Mouse (Mus musculus) neural tube, embryonic 14.5 days (tissue): Measurements from ENCODE around the gene Dmbt1. TPM values are rescaled to one million over a fixed set of nuclear protein-coding genes. Genes with fewer than 3 reads are reported as not detected.
"Not testable (repeated sequence)": the region's sequence is repeated elsewhere in the genome, so short reads cannot be mapped to it uniquely, and the experiment has no call there.

Experiments used
- ATAC-seq: fragments of 200-750 bp; cut with Nextera tagmentation; 2 replicates; pipeline ENCODE4 v1.8.0; 2017; ENCODE audit warnings: low read depth, mild to moderate bottlenecking, moderate TSS enrichment, moderate library complexity
- H3K27ac ChIP-seq: fragments of 300-500 bp; sonication (generic); 2 replicates; pipeline ENCODE4 v1.5.1; 2014; ENCODE audit warnings: low read depth, mild to moderate bottlenecking, control low read depth, low read length, moderate library complexity, mixed read lengths
- H3K27me3 ChIP-seq: fragments of 300-500 bp; sonication (generic); 2 replicates; pipeline ENCODE4 v1.6.1; 2014; ENCODE audit warnings: low read length; ENCODE audit not compliant: control insufficient read depth, insufficient read depth
- H3K36me3 ChIP-seq: fragments of 300-500 bp; sonication (generic); 2 replicates; pipeline ENCODE4 v1.6.1; 2014; ENCODE audit warnings: low read length, mixed read lengths; ENCODE audit not compliant: control insufficient read depth, insufficient read depth
- H3K4me1 ChIP-seq: fragments of 300-500 bp; sonication (generic); 2 replicates; pipeline ENCODE4 v1.6.1; 2014; ENCODE audit warnings: low read length; ENCODE audit not compliant: control insufficient read depth, insufficient read depth
- H3K4me2 ChIP-seq: fragments of 300-500 bp; sonication (generic); 2 replicates; pipeline ENCODE4 v1.6.1; 2014; ENCODE audit warnings: mild to moderate bottlenecking, low read depth, low read length, control low read depth
- H3K4me3 ChIP-seq: fragments of 300-500 bp; sonication (generic); 2 replicates; pipeline ENCODE4 v1.5.1; 2014; ENCODE audit warnings: low read depth, low read length, control low read depth, mixed read lengths
- H3K9ac ChIP-seq: fragments of 300-500 bp; sonication (generic); replicated peaks from 2 replicates; pipeline ENCODE4 v1.6.1; 2014; ENCODE audit warnings: low read depth, mild to moderate bottlenecking, control low read depth, low read length, mixed read lengths
- H3K9me3 ChIP-seq: fragments of 300-500 bp; sonication (generic); 2 replicates; pipeline ENCODE4 v1.6.1; 2016; ENCODE audit warnings: low read length; ENCODE audit not compliant: control insufficient read depth
- WGBS: fragments of 180-500 bp; shearing (Covaris S2); extraction: QIAGEN DNeasy Blood & Tissue Kit; methylation state at CpG from one replicate; pipeline ENCODE4 v1.1.7; 2014; 5-methylcytosine and 5-hydroxymethylcytosine counted together
- polyA plus RNA-seq: library from polyadenylated mRNA; unstranded; fragments of >200 nt; fragmentation: Nextera tagmentation; extraction: Ambion mirVana; gene quantifications from 2 replicates; pipeline ENCODE4 v1.2.1, GENCODE M21; 2014

Gene Dmbt1
- polyA plus RNA-seq, 1 experiment from 2014 or later = not detected

DNA sequence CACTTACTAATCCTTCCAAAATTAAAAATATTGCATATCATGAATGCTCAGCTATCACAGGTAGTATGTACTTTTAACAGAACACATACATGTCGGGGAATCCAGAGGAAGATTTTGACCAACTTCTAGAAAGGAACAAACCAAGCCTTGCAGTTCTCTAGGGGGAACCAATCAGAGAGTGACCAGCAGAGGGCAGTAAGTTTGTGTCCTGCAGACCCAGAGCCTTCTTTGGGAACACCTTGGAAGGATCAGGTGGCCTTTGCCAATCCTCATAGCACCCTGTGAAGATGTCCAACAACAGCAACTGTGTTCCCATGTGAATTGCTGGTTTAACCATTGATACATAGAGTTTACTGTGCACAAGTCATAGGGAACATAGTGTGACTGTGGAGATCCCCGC is 30.7 kb downstream of the Dmbt1 start:
- ATAC-seq = no peak
- no peak overlapping the region for H3K27ac ChIP-seq
- no peaks in the 10 kb centered on the region for H3K36me3 ChIP-seq
- no peak overlapping the region for H3K9ac ChIP-seq
- no peaks in the 10 kb centered on the region for H3K4me1 ChIP-seq
- H3K4me2 ChIP-seq = no peak overlapping the region
- WGBS = 88% methylated on average over 2 of the region's 2 CpGs
- no peaks in the 10 kb centered on the region for H3K27me3 ChIP-seq
- no peak overlapping the region for H3K4me3 ChIP-seq
- H3K9me3 ChIP-seq = no peaks in the 10 kb centered on the region

DNA sequence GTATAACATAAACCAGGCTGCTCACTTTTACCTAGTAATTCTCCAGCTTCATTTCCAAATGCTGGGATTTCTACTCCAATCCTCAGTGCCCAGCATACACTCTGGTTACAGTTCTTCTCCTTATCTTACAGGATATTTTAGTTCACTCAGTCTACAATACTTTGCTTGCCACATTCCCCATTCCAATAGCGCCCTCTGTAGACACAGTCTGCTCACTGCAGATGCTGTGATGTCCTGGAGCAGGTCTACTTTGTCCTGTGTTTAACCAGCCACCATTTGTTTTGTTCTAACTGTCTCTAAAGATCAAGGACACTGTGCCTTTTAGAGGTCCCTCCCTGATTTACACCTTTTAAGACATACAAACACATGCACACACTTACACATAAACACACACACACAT is 36.3 kb downstream of the Dmbt1 start:
- WGBS = 7% methylated on average over 1 of the region's 1 CpGs
- H3K36me3 ChIP-seq, H3K9me3 ChIP-seq, H3K9ac ChIP-seq, ATAC-seq, H3K4me2 ChIP-seq, H3K4me3 ChIP-seq, H3K27ac ChIP-seq, H3K4me1 ChIP-seq, H3K27me3 ChIP-seq: not testable (repeated sequence)

DNA sequence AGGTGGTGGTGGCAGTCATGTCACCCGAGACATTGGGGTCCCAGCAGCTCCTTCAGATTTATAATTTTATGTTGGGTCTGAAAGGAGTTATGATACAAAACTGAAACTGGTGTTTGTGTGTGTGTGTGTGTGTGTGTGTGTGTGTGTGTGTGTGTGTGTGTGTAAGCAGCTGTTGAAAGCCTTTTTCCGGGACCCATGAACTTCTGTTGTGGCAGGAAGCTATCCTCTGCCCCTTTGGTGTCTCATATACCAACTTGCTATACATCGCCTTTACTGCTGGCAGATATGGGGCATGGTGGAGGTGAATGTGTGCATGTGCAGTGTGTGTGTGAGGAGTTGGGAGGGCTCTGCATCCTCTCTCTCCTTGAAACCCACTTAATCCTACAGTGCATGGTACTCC is 41.6 kb downstream of the Dmbt1 start:
- WGBS = 92% methylated on average over 3 of the region's 3 CpGs
- H3K4me2 ChIP-seq, H3K9me3 ChIP-seq, H3K27ac ChIP-seq, H3K4me3 ChIP-seq, H3K4me1 ChIP-seq, ATAC-seq, H3K36me3 ChIP-seq, H3K27me3 ChIP-seq, H3K9ac ChIP-seq: not testable (repeated sequence)

DNA sequence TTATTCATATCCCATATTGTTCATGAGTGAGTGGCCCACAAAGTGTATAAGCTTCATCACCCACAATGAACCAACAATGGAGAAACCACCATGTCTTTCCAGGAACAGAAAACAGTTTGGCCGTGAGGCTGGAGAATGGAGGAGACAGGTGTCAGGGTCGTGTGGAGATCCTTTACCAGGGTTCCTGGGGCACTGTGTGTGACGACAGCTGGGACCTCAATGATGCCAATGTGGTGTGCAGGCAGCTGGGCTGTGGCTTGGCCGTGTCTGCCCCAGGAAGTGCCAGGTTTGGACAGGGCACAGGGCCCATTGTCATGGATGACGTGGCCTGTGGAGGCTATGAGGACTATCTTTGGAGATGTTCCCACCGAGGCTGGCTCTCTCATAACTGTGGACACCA is 42.2 kb downstream of the Dmbt1 start:
- ATAC-seq = not testable (repeated sequence)

DNA sequence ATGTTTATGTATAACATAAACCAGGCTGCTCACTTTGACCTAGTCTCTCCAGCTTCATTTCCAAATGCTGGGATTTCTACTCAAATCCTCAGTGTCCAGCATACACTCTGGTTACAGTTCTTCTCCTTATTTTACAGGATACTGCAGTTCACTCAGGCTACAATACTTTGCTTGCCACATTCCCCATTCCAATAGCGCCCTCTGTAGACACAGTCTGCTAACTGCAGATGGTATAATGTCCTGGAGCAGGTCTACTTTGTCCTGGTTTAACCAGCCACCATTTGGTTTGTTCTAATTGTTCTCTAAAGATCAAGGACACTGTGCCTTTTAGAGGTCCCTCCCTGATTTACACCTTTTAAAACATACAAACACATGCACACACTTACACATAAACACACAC is 44.1 kb downstream of the Dmbt1 start:
- no peaks in the 10 kb centered on the region for H3K9me3 ChIP-seq
- no peaks in the 10 kb centered on the region for H3K4me1 ChIP-seq
- H3K4me3 ChIP-seq = no peak overlapping the region
- H3K36me3 ChIP-seq = no peaks in the 10 kb centered on the region
- no peak overlapping the region for H3K4me2 ChIP-seq
- no peak overlapping the region for H3K27ac ChIP-seq
- H3K9ac ChIP-seq = no peak overlapping the region
- WGBS = 0% methylated on average over 1 of the region's 1 CpGs
- ATAC-seq = no peak
- no peaks in the 10 kb centered on the region for H3K27me3 ChIP-seq

More for the DNA sequence above, 42.2 kb downstream of the Dmbt1 start:
- H3K36me3 ChIP-seq, H3K4me3 ChIP-seq, H3K4me2 ChIP-seq, H3K9ac ChIP-seq, H3K27me3 ChIP-seq, H3K27ac ChIP-seq, H3K4me1 ChIP-seq, H3K9me3 ChIP-seq: not testable (repeated sequence)
- WGBS = 92% methylated on average over 6 of the region's 6 CpGs

DNA sequence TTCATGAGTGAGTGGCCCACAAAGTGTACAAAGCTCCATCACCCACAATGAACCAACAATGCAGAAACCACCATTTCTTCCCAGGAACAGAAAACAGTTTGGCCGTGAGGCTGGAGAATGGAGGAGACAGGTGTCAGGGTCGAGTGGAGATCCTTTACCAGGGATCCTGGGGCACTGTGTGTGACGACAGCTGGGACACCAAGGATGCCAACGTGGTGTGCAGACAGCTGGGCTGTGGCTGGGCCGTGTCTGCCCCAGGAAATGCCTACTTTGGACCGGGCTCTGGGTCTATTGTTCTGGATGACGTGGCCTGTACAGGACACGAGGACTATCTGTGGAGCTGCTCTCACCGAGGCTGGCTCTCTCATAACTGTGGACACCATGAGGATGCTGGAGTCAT is 50.5 kb downstream of the Dmbt1 start:
- H3K4me1 ChIP-seq, H3K4me3 ChIP-seq, H3K36me3 ChIP-seq, ATAC-seq, H3K9ac ChIP-seq, H3K9me3 ChIP-seq, H3K4me2 ChIP-seq, H3K27ac ChIP-seq, H3K27me3 ChIP-seq: not testable (repeated sequence)
- 86% methylated on average over 9 of the region's 9 CpGs for WGBS

DNA sequence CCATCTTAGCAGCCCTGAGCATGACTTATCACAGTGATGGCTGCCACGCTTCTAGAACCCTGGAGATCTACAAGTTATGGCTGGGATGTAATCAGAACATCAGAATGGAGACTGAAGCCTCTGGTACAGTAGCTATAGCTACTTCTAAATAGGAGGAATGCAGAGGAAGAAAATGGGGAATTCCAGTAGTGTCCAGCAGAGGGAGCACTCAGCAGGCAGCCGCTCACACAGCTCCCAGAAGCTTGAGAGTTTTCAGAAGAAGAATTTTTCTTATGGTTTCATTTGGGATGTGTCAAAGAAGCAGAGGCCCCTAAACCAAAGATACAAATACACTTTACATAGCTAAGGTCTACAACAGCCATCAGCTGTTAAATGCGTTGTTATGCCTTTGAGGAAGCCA is 80.6 kb downstream of the Dmbt1 start:
- H3K4me3 ChIP-seq = no peak overlapping the region
- H3K36me3 ChIP-seq = no peaks in the 10 kb centered on the region
- ATAC-seq = no peak
- H3K4me1 ChIP-seq = no peaks in the 10 kb centered on the region
- 34% methylated on average over 3 of the region's 3 CpGs for WGBS
- H3K27me3 ChIP-seq = no peaks in the 10 kb centered on the region
- no peaks in the 10 kb centered on the region for H3K9me3 ChIP-seq
- H3K9ac ChIP-seq = no peak overlapping the region
- H3K27ac ChIP-seq = no peak overlapping the region
- H3K4me2 ChIP-seq = no peak overlapping the region

DNA sequence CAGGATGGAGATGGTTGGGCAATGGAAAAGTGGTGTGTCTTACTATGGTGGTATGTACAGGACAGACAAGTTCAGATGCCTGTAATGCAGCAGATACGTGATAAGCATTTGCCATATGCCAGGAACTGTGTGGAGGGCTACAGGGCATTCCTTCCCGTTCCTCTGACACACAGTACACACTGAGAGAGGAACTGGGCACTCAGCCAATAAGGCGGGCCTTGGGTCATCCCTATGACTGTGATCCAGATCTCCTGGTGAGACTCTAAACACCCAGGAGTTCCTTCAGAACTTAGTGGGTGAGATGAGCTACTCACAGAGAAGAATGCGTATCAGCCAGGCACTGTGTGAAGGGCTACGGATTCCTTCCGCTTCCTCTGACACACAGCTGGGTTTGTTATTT is 81.8 kb downstream of the Dmbt1 start:
- H3K36me3 ChIP-seq = no peaks in the 10 kb centered on the region
- 68% methylated on average over 6 of the region's 6 CpGs for WGBS

DNA sequence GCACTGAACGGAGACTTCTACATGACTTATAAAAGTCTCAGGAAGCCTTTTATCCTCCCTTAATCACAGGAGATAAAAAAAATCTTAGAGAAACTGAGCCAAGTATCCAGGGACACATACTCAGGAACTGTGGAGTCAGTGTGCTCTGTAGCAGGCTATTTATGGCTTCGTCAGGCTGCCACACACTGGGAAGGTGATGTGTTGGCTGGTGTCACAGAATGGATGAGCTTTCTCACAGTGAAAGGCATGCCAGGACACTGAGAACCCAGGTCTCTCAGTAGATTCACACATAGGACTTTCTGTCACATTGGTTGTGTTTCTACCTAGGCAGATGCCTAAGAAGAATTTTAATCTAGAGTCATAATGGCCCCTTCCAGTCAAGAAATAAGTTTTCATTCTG is 82.6 kb downstream of the Dmbt1 start:
- ATAC-seq = no peak
- H3K4me3 ChIP-seq = no peak overlapping the region
- H3K36me3 ChIP-seq = no peaks in the 10 kb centered on the region
- 75% methylated on average over 2 of the region's 2 CpGs for WGBS
- no peaks in the 10 kb centered on the region for H3K27me3 ChIP-seq
- H3K9me3 ChIP-seq = no peaks in the 10 kb centered on the region
- H3K9ac ChIP-seq = no peak overlapping the region
- H3K4me1 ChIP-seq = no peaks in the 10 kb centered on the region
- no peak overlapping the region for H3K4me2 ChIP-seq
- no peak overlapping the region for H3K27ac ChIP-seq

More for the DNA sequence above, 81.8 kb downstream of the Dmbt1 start:
- Histone ChIP-seq H3K4me2 (no peak overlapping the region), H3K4me3 (no peak overlapping the region), H3K27me3 (no peaks in the 10 kb centered on the region), H3K9me3 (no peaks in the 10 kb centered on the region), H3K4me1 (no peaks in the 10 kb centered on the region), H3K27ac (no peak overlapping the region), H3K9ac (no peak overlapping the region)
- ATAC-seq = no peak
